Mouse (Mus musculus) embryonic facial prominence, embryonic 15.5 days (tissue): Measurements from ENCODE around the gene Nrg4. TPM values are rescaled to one million over a fixed set of nuclear protein-coding genes. Genes with fewer than 3 reads are reported as not detected.
"Not testable (repeated sequence)": the region's sequence is repeated elsewhere in the genome, so short reads cannot be mapped to it uniquely, and the experiment has no call there.

Source experiments
- ATAC-seq: fragments of 200-750 bp; cut with Nextera tagmentation; 2 replicates; pipeline ENCODE4 v1.8.0; 2017; ENCODE audit warnings: low read depth, moderate TSS enrichment; ENCODE audit not compliant: insufficient number of reproducible peaks, low FRiP score, low TSS enrichment
- H3K27ac ChIP-seq: fragments of 300-500 bp; sonication (generic); replicated peaks from 2 replicates; pipeline ENCODE4 v1.5.1; 2015; ENCODE audit warnings: mild to moderate bottlenecking, inconsistent platforms
- H3K27me3 ChIP-seq: fragments of 300-500 bp; sonication (generic); 2 replicates; pipeline ENCODE4 v1.6.1; 2015; ENCODE audit warnings: inconsistent platforms
- H3K36me3 ChIP-seq: fragments of 300-500 bp; sonication (generic); 2 replicates; pipeline ENCODE4 v1.6.1; 2015; ENCODE audit warnings: mild to moderate bottlenecking, inconsistent platforms
- H3K4me1 ChIP-seq: fragments of 300-500 bp; sonication (generic); 2 replicates; pipeline ENCODE4 v1.6.1; 2015; ENCODE audit warnings: inconsistent platforms
- H3K4me2 ChIP-seq: fragments of 300-500 bp; sonication (generic); replicated peaks from 2 replicates; pipeline ENCODE4 v1.6.1; 2015; ENCODE audit warnings: mild to moderate bottlenecking, inconsistent platforms
- H3K4me3 ChIP-seq: fragments of 300-500 bp; sonication (generic); replicated peaks from 2 replicates; pipeline ENCODE4 v1.5.1; 2015; ENCODE audit warnings: mild to moderate bottlenecking, inconsistent platforms
- H3K9ac ChIP-seq: fragments of 300-500 bp; sonication (generic); 2 replicates; pipeline ENCODE4 v1.6.1; 2015; ENCODE audit warnings: inconsistent platforms
- H3K9me3 ChIP-seq: fragments of 300-500 bp; sonication (generic); replicated peaks from 2 replicates; pipeline ENCODE4 v1.6.1; 2016; ENCODE audit warnings: inconsistent platforms
- WGBS: fragments of 180-500 bp; shearing (Covaris S2); methylation state at CpG from one replicate; pipeline ENCODE4 v1.1.7; 2015; 5-methylcytosine and 5-hydroxymethylcytosine counted together
- polyA plus RNA-seq: library from polyadenylated mRNA; unstranded; fragments of >200 nt; fragmentation: Nextera tagmentation; extraction: Ambion mirVana; gene quantifications from 2 replicates; pipeline ENCODE4 v1.2.1, GENCODE M21; 2015

Nrg4 gene
- polyA plus RNA-seq, 1 experiment from 2014 or later: 1.5 TPM

- H3K9ac ChIP-seq: no peak overlapping the region
- no peaks in the 10 kb centered on the region for H3K4me1 ChIP-seq
- no peaks in the 10 kb centered on the region for H3K36me3 ChIP-seq
- H3K27me3 ChIP-seq: no peaks in the 10 kb centered on the region
- H3K27ac ChIP-seq: no peak overlapping the region
- 81% methylated on average over 4 of the region's 4 CpGs for WGBS
- H3K4me3 ChIP-seq: no peak overlapping the region
- ATAC-seq: no peak
- H3K9me3 ChIP-seq: no peaks in the 10 kb centered on the region
- no peak overlapping the region for H3K4me2 ChIP-seq
Observed at GRCm38 (mm10) chr9:55248465-55248864, 78.2 kb downstream of the Nrg4 start.

GRCm38 (mm10) chr9:55246918-55247317 is 79.7 kb downstream of the Nrg4 start:
- Histone ChIP-seq H3K9ac (no peak overlapping the region), H3K4me2 (no peak overlapping the region), H3K36me3 (no peaks in the 10 kb centered on the region), H3K27me3 (no peaks in the 10 kb centered on the region), H3K9me3 (no peaks in the 10 kb centered on the region), H3K4me1 (no peaks in the 10 kb centered on the region), H3K4me3 (no peak overlapping the region), H3K27ac (no peak overlapping the region)
- ATAC-seq: no peak
- 89% methylated on average over 4 of the region's 4 CpGs for WGBS

GRCm38 (mm10) chr9:55246440-55246839 is 80.2 kb downstream of the Nrg4 start:
- no peak for ATAC-seq
- Histone ChIP-seq H3K4me1 (no peaks in the 10 kb centered on the region), H3K27ac (no peak overlapping the region), H3K27me3 (no peaks in the 10 kb centered on the region), H3K9me3 (no peaks in the 10 kb centered on the region), H3K9ac (no peak overlapping the region), H3K4me2 (no peak overlapping the region), H3K4me3 (no peak overlapping the region), H3K36me3 (no peaks in the 10 kb centered on the region)
- 65% methylated on average over 8 of the region's 8 CpGs for WGBS

- not testable (repeated sequence) for ATAC-seq, H3K4me2 ChIP-seq, H3K9ac ChIP-seq, H3K36me3 ChIP-seq, H3K27ac ChIP-seq, H3K4me3 ChIP-seq, H3K27me3 ChIP-seq, H3K9me3 ChIP-seq, H3K4me1 ChIP-seq
- WGBS: 98% methylated on average over 1 of the region's 1 CpGs
Observed at GRCm38 (mm10) chr9:55245057-55245750, 81.4 kb downstream of the Nrg4 start.

- H3K4me1 ChIP-seq: no peaks in the 10 kb centered on the region
- WGBS: 79% methylated on average over 3 of the region's 3 CpGs
- no peaks in the 10 kb centered on the region for H3K27me3 ChIP-seq
- no peaks in the 10 kb centered on the region for H3K36me3 ChIP-seq
- no peak overlapping the region for H3K4me2 ChIP-seq
- H3K9me3 ChIP-seq: no peaks in the 10 kb centered on the region
- no peak overlapping the region for H3K9ac ChIP-seq
- no peak overlapping the region for H3K4me3 ChIP-seq
- H3K27ac ChIP-seq: no peak overlapping the region
- no peak for ATAC-seq
Observed at GRCm38 (mm10) chr9:55244079-55244478, 82.6 kb downstream of the Nrg4 start.

GRCm38 (mm10) chr9:55243280-55243679 is 83.4 kb downstream of the Nrg4 start:
- WGBS: 67% methylated on average over 3 of the region's 3 CpGs
- ATAC-seq: no peak
- Histone ChIP-seq H3K9ac (no peak overlapping the region), H3K4me3 (no peak overlapping the region), H3K9me3 (no peaks in the 10 kb centered on the region), H3K27me3 (no peaks in the 10 kb centered on the region), H3K4me2 (no peak overlapping the region), H3K4me1 (no peaks in the 10 kb centered on the region), H3K27ac (no peak overlapping the region), H3K36me3 (no peaks in the 10 kb centered on the region)

- Histone ChIP-seq H3K27ac (no peak overlapping the region), H3K4me1 (no peaks in the 10 kb centered on the region), H3K27me3 (no peaks in the 10 kb centered on the region), H3K9me3 (no peaks in the 10 kb centered on the region), H3K4me3 (peak overlapping the region; percentile 27), H3K36me3 (no peaks in the 10 kb centered on the region), H3K9ac (no peak overlapping the region), H3K4me2 (peak overlapping the region; percentile 42)
- WGBS: 37% methylated on average over 24 of the region's 24 CpGs
- ATAC-seq: no peak
Observed at GRCm38 (mm10) chr9:55241863-55242685, 84.6 kb downstream of the Nrg4 start.

GRCm38 (mm10) chr9:55240852-55241251 is 85.8 kb downstream of the Nrg4 start:
- Histone ChIP-seq H3K4me3 (no peak overlapping the region), H3K9ac (no peak overlapping the region), H3K9me3 (no peaks in the 10 kb centered on the region), H3K4me2 (no peak overlapping the region), H3K27ac (no peak overlapping the region), H3K4me1 (no peaks in the 10 kb centered on the region), H3K36me3 (no peaks in the 10 kb centered on the region), H3K27me3 (no peaks in the 10 kb centered on the region)
- ATAC-seq: no peak
- 81% methylated on average over 5 of the region's 5 CpGs for WGBS

GRCm38 (mm10) chr9:55236235-55237165 is 90.1 kb downstream of the Nrg4 start:
- Histone ChIP-seq H3K36me3 (no peaks in the 10 kb centered on the region), H3K27ac (no peak overlapping the region), H3K4me2 (no peak overlapping the region), H3K9me3 (no peaks in the 10 kb centered on the region), H3K9ac (no peak overlapping the region), H3K4me3 (no peak overlapping the region), H3K4me1 (no peaks in the 10 kb centered on the region), H3K27me3 (no peaks in the 10 kb centered on the region)
- no peak for ATAC-seq
- 67% methylated on average over 13 of the region's 13 CpGs for WGBS

- H3K4me1 ChIP-seq, H3K4me2 ChIP-seq, H3K9ac ChIP-seq, H3K27me3 ChIP-seq, H3K27ac ChIP-seq, H3K9me3 ChIP-seq, H3K36me3 ChIP-seq, H3K4me3 ChIP-seq, ATAC-seq: not testable (repeated sequence)
- WGBS: 59% methylated on average over 11 of the region's 11 CpGs
Observed at GRCm38 (mm10) chr9:55233076-55233475, 93.6 kb downstream of the Nrg4 start.

GRCm38 (mm10) chr9:55232586-55232985 is 94.1 kb downstream of the Nrg4 start:
- H3K27ac ChIP-seq: no peak overlapping the region
- no peaks in the 10 kb centered on the region for H3K27me3 ChIP-seq
- H3K4me3 ChIP-seq: no peak overlapping the region
- H3K9ac ChIP-seq: no peak overlapping the region
- no peaks in the 10 kb centered on the region for H3K4me1 ChIP-seq
- H3K4me2 ChIP-seq: no peak overlapping the region
- 91% methylated on average over 7 of the region's 7 CpGs for WGBS
- H3K36me3 ChIP-seq: no peaks in the 10 kb centered on the region
- no peak for ATAC-seq
- no peaks in the 10 kb centered on the region for H3K9me3 ChIP-seq
